Mouse (Mus musculus) heart, embryonic 13.5 days (tissue): ENCODE results near the gene Mark2. TPM values are rescaled to one million over a fixed set of nuclear protein-coding genes. Genes with fewer than 3 reads are reported as not detected.

ENCODE experiments used
- ATAC-seq: fragments of 200-750 bp; cut with Nextera tagmentation; 2 replicates; pipeline ENCODE4 v1.8.0; 2017; ENCODE audit warnings: moderate TSS enrichment; ENCODE audit not compliant: insufficient number of reproducible peaks, low FRiP score, low TSS enrichment; ENCODE audit errors: extremely low read depth
- H3K27ac ChIP-seq: fragments of 300-500 bp; sonication (generic); replicated peaks from 2 replicates; pipeline ENCODE4 v1.5.1; 2015; ENCODE audit warnings: moderate library complexity, mild to moderate bottlenecking, inconsistent platforms
- H3K27me3 ChIP-seq: fragments of 300-500 bp; sonication (generic); replicated peaks from 2 replicates; pipeline ENCODE4 v1.6.1; 2015; ENCODE audit warnings: mild to moderate bottlenecking, inconsistent platforms
- H3K36me3 ChIP-seq: fragments of 300-500 bp; sonication (generic); 2 replicates; pipeline ENCODE4 v1.6.1; 2015; ENCODE audit warnings: mild to moderate bottlenecking, inconsistent platforms
- H3K4me1 ChIP-seq: fragments of 300-500 bp; sonication (generic); 2 replicates; pipeline ENCODE4 v1.6.1; 2015; ENCODE audit warnings: inconsistent platforms
- H3K4me2 ChIP-seq: fragments of 300-500 bp; sonication (generic); 2 replicates; pipeline ENCODE4 v1.6.1; 2015; ENCODE audit warnings: inconsistent platforms, mild to moderate bottlenecking, moderate library complexity
- H3K4me3 ChIP-seq: fragments of 300-500 bp; sonication (generic); 2 replicates; pipeline ENCODE4 v1.5.1; 2015; ENCODE audit warnings: moderate library complexity, mild to moderate bottlenecking, inconsistent platforms
- H3K9ac ChIP-seq: fragments of 300-500 bp; sonication (generic); 2 replicates; pipeline ENCODE4 v1.6.1; 2015; ENCODE audit warnings: inconsistent platforms, mild to moderate bottlenecking, moderate library complexity
- H3K9me3 ChIP-seq: fragments of 300-500 bp; sonication (generic); 2 replicates; pipeline ENCODE4 v1.6.1; 2016; ENCODE audit warnings: inconsistent platforms
- WGBS: fragments of 180-500 bp; shearing (Covaris S2); methylation state at CpG from one replicate; pipeline ENCODE4 v1.1.7; 2015; ENCODE audit warnings: mixed read lengths; 5-methylcytosine and 5-hydroxymethylcytosine counted together
- polyA plus RNA-seq: library from polyadenylated mRNA; unstranded; fragments of >200 nt; fragmentation: Nextera tagmentation; extraction: Ambion mirVana; gene quantifications from 2 replicates; pipeline ENCODE4 v1.2.1, GENCODE M21; 2015

The Mark2 gene
- polyA plus RNA-seq, 1 experiment from 2014 or later = 27.3 TPM

- Histone ChIP-seq H3K4me3 (peak overlapping the region; percentile 1; the same call in 1 of the 2 replicates), H3K9me3 (peaks cover 7% of the 10 kb centered on the region; the same call in 1 of the 2 replicates), H3K36me3 (no peaks in the 10 kb centered on the region), H3K9ac (peak overlapping the region; percentile 72), H3K27me3 (no peaks in the 10 kb centered on the region), H3K4me1 (peaks cover 51% of the 10 kb centered on the region), H3K4me2 (peak overlapping the region; percentile 32), H3K27ac (peak overlapping the region; percentile 97)
- ATAC-seq = no peak
- 20% methylated on average over 6 of the region's 6 CpGs for WGBS
Measured at GRCm38 (mm10) chr19:7264766-7265331, 76.8 kb downstream of the Mark2 start.

GRCm38 (mm10) chr19:7264088-7264765 lies 77.4 kb downstream of the Mark2 start:
- WGBS = 17% methylated on average over 9 of the region's 9 CpGs
- peaks cover 45% of the 10 kb centered on the region for H3K4me1 ChIP-seq
- peak overlapping the region; percentile 72 for H3K9ac ChIP-seq

DNA sequence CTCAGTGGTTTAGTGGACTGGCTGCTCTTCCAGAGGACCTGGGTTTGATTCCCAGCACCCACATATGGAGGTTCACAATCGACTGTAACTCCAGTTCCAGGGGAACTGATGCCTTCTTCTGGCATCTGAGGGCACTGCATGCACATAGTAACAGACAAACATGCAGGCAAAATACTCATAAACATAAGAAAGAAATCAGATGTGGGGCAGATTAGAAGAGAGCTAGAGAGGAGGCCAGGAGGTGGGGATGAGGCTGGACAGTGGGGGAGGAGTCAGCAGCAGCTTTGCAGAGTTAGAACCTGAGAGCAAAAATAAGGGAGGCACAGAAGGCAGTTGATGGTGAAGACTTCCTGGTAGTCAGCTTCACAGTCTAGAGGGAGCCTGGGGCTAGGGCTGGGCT lies 79.1 kb downstream of the Mark2 start:
- ATAC-seq = no peak
- no peaks in the 10 kb centered on the region for H3K27me3 ChIP-seq
- peaks cover 38% of the 10 kb centered on the region for H3K4me1 ChIP-seq

More at GRCm38 (mm10) chr19:7264088-7264765, 77.4 kb downstream of the Mark2 start:
- Histone ChIP-seq H3K36me3 (no peaks in the 10 kb centered on the region), H3K27me3 (no peaks in the 10 kb centered on the region), H3K4me3 (peak overlapping the region; percentile 1; the same call in 1 of the 2 replicates), H3K9me3 (peaks cover 7% of the 10 kb centered on the region; the same call in 1 of the 2 replicates), H3K4me2 (peak overlapping the region; percentile 32), H3K27ac (peak overlapping the region; percentile 97)
- ATAC-seq = no peak

DNA sequence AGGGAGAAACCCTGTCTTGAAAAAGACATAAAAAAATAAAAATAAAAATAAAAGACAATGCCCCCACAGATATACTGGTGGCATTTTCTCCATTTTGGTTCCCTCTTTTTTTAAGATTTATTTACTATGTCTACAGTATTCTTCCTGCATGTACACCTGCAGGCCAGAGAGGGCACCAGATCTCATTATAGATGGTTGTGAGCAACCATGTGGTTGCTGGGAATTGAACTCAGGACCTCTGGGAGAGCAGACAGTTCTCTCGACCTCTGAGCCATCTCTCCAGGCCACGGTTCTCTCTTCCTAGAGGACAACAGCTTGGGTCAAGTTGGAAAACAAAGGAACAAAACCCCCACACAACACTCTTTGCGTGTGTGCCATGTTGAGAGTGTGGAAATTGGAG lies 79.7 kb downstream of the Mark2 start:
- 85% methylated on average over 3 of the region's 3 CpGs for WGBS
- H3K27ac ChIP-seq = no peak overlapping the region
- no peak overlapping the region for H3K9ac ChIP-seq

More for the DNA sequence above, 79.1 kb downstream of the Mark2 start:
- Histone ChIP-seq H3K36me3 (no peaks in the 10 kb centered on the region), H3K4me2 (no peak overlapping the region), H3K9ac (no peak overlapping the region), H3K4me3 (no peak overlapping the region), H3K27ac (no peak overlapping the region), H3K9me3 (peaks cover 7% of the 10 kb centered on the region; the same call in 1 of the 2 replicates)
- 76% methylated on average over 1 of the region's 1 CpGs for WGBS

DNA sequence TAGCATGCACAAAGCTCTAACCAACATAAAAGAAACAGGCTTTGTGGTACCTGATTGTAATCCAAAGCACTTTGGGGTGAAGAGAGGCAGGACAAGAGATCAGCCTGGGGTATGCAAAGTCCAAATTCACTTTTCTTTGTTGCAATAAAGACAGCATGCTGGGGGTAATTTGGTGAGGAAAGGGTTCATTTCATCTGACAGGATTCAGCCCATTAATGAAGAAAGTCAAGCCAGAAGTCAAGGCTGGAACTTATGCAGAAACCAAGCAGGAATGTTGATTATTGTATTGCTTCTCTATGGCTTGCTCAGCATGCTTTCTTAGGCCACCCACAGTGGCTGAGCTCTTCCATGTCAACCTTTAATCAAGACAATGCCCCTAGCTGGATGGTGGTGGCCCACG lies 80.2 kb downstream of the Mark2 start:
- WGBS = 79% methylated on average over 1 of the region's 1 CpGs

More for the DNA sequence above, 79.7 kb downstream of the Mark2 start:
- no peak for ATAC-seq
- Histone ChIP-seq H3K36me3 (no peaks in the 10 kb centered on the region), H3K4me3 (no peak overlapping the region), H3K4me2 (no peak overlapping the region), H3K9me3 (peaks cover 7% of the 10 kb centered on the region; the same call in 1 of the 2 replicates), H3K27me3 (no peaks in the 10 kb centered on the region), H3K4me1 (peaks cover 31% of the 10 kb centered on the region)

DNA sequence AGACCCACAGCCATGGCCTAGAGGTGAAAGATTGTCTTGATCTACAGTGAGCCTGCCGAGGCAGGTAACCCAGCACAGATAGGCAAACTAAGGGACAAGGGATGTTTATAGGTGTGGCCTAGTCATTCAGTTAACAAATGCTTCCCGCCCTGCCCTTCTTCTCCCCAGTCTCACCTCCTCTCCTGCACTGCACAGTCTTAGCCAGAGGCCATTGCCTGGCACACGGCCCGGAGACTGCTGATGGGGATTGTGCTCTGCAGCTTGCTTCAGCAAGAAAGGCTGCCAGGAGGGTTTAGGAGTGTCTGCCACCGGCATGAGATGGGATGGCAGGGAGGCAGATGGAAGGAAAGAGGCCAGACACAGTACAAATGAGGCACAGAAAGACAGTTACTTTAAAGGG lies 83.8 kb downstream of the Mark2 start:
- 72% methylated on average over 5 of the region's 5 CpGs for WGBS
- H3K27ac ChIP-seq = no peak overlapping the region
- no peak for ATAC-seq
- H3K4me2 ChIP-seq = no peak overlapping the region
- no peak overlapping the region for H3K9ac ChIP-seq
- H3K9me3 ChIP-seq = peaks cover 7% of the 10 kb centered on the region; the same call in 1 of the 2 replicates
- no peaks in the 10 kb centered on the region for H3K36me3 ChIP-seq
- no peak overlapping the region for H3K4me3 ChIP-seq
- H3K4me1 ChIP-seq = no peaks in the 10 kb centered on the region
- H3K27me3 ChIP-seq = no peaks in the 10 kb centered on the region

More for the DNA sequence above, 80.2 kb downstream of the Mark2 start:
- peaks cover 27% of the 10 kb centered on the region for H3K4me1 ChIP-seq
- H3K4me2 ChIP-seq = no peak overlapping the region
- no peaks in the 10 kb centered on the region for H3K36me3 ChIP-seq
- no peak for ATAC-seq
- H3K4me3 ChIP-seq = no peak overlapping the region
- peaks cover 7% of the 10 kb centered on the region; the same call in 1 of the 2 replicates for H3K9me3 ChIP-seq
- no peaks in the 10 kb centered on the region for H3K27me3 ChIP-seq
- no peak overlapping the region for H3K9ac ChIP-seq
- H3K27ac ChIP-seq = no peak overlapping the region

GRCm38 (mm10) chr19:7246021-7246420 lies 95.6 kb downstream of the Mark2 start:
- no peak overlapping the region for H3K4me2 ChIP-seq
- no peaks in the 10 kb centered on the region for H3K36me3 ChIP-seq
- H3K4me1 ChIP-seq = peaks cover 3% of the 10 kb centered on the region
- H3K9ac ChIP-seq = no peak overlapping the region
- no peak for ATAC-seq
- no peak overlapping the region for H3K27ac ChIP-seq
- 65% methylated on average over 3 of the region's 3 CpGs for WGBS
- H3K9me3 ChIP-seq = no peaks in the 10 kb centered on the region
- no peaks in the 10 kb centered on the region for H3K27me3 ChIP-seq
- H3K4me3 ChIP-seq = no peak overlapping the region

GRCm38 (mm10) chr19:7240782-7241690 lies 100.6 kb downstream of the Mark2 start, which contains the start of gene Naa40:
Naa40 (minus strand) TSS chr19:7241183.
- Histone ChIP-seq H3K4me2 (peak within 1 kb of the TSS; percentile 91), H3K27ac (peak within 1 kb of the TSS; percentile 90), H3K4me3 (peak within 1 kb of the TSS; percentile 65), H3K4me1 (peaks cover 27% of the 10 kb centered on the region), H3K9me3 (no peaks in the 10 kb centered on the region), H3K9ac (peak within 1 kb of the TSS; percentile 96), H3K36me3 (peaks cover 30% of the 10 kb centered on the region), H3K27me3 (no peaks in the 10 kb centered on the region)
- WGBS = under 1% methylated on average over 80 of the region's 80 CpGs
- ATAC-seq = peak; percentile 92

GRCm38 (mm10) chr19:7240291-7240690 lies 101.4 kb downstream of the Mark2 start:
- H3K9me3 ChIP-seq = no peaks in the 10 kb centered on the region
- H3K4me2 ChIP-seq = peak overlapping the region; percentile 91
- H3K4me1 ChIP-seq = peaks cover 27% of the 10 kb centered on the region
- H3K27me3 ChIP-seq = no peaks in the 10 kb centered on the region
- ATAC-seq = no peak
- 2% methylated on average over 13 of the region's 13 CpGs for WGBS
- peak overlapping the region; percentile 65 for H3K4me3 ChIP-seq
- peak overlapping the region; percentile 90 for H3K27ac ChIP-seq
- H3K36me3 ChIP-seq = peaks cover 37% of the 10 kb centered on the region
- peak overlapping the region; percentile 96 for H3K9ac ChIP-seq

DNA sequence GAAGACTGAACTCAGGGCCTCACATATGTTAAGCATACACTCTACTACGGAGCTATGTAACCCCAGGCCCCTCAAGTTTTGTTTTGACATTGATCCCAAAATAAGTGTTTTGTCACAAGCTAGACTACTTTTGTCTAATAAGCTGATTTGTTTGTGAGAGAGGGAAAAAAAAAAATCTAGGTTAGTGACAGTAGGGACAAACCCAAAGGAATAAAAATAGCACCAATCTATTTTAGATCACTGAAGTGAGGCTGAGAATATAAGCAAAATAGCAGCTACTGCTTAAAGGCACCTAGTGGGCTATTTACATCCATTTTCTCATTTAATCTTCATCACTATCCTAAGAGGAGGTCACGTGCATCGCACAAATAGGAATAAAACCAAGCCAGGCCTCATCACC lies 102.1 kb downstream of the Mark2 start:
- 84% methylated on average over 3 of the region's 3 CpGs for WGBS
- H3K9ac ChIP-seq = peak overlapping the region; percentile 96
- H3K4me3 ChIP-seq = peak overlapping the region; percentile 65
- H3K9me3 ChIP-seq = no peaks in the 10 kb centered on the region
- peak overlapping the region; percentile 91 for H3K4me2 ChIP-seq
- H3K27me3 ChIP-seq = no peaks in the 10 kb centered on the region
- peak overlapping the region; percentile 90; the same call in 1 of the 2 replicates for H3K27ac ChIP-seq
- peaks cover 40% of the 10 kb centered on the region for H3K36me3 ChIP-seq
- ATAC-seq = no peak
- H3K4me1 ChIP-seq = peaks cover 27% of the 10 kb centered on the region

- no peaks in the 10 kb centered on the region for H3K9me3 ChIP-seq
- no peak for ATAC-seq
- H3K27ac ChIP-seq = no peak overlapping the region
- H3K9ac ChIP-seq = no peak overlapping the region
- no peaks in the 10 kb centered on the region for H3K27me3 ChIP-seq
- H3K4me2 ChIP-seq = no peak overlapping the region
- WGBS = 77% methylated on average over 4 of the region's 4 CpGs
- H3K36me3 ChIP-seq = peaks cover 68% of the 10 kb centered on the region
- peaks cover 27% of the 10 kb centered on the region for H3K4me1 ChIP-seq
- H3K4me3 ChIP-seq = no peak overlapping the region
Measured at GRCm38 (mm10) chr19:7236742-7237141, 104.9 kb downstream of the Mark2 start.
